Mouse (Mus musculus) MEL (cell line): ENCODE data around the gene Fktn.

Source experiments
- EP300 ChIP-seq, 2 experiments: IDR thresholded peaks; 2 replicates each; pipeline ENCODE4 v1.6.1; 2011; ENCODE audit warnings: improper control_type of control experiment in 2 of 2, low read length in 2 of 2, low read depth in 1 of 2, mild to moderate bottlenecking in 1 of 2
- POLR2A ChIP-seq, 2 experiments: IDR thresholded peaks; 2 replicates each; pipeline ENCODE4 v1.6.1; 2011 to 2012; ENCODE audit warnings: low read length in 2 of 2, mild to moderate bottlenecking in 2 of 2, control low read depth in 1 of 2, improper control_type of control experiment in 1 of 2, low read depth in 1 of 2, moderate library complexity in 1 of 2; ENCODE audit not compliant: control insufficient read depth in 1 of 2, insufficient read depth in 1 of 2, poor library complexity in 1 of 2
- ZKSCAN1 ChIP-seq: IDR thresholded peaks from 2 replicates; pipeline ENCODE4 v1.6.1; 2012; ENCODE audit warnings: low read depth, mild to moderate bottlenecking, inconsistent platforms, low read length, improper control_type of control experiment, moderate library complexity

- TF ChIP-seq POLR2A (IDR thresholded peaks at IDR 0.05; ENCODE audit: control insufficient read depth in 1 of 2, insufficient read depth in 1 of 2, low read depth in 1 of 2, low read length in 2 of 2, poor library complexity in 1 of 2) (no peak), EP300 (IDR thresholded peaks at IDR 0.05; ENCODE audit: low read depth in 1 of 2, low read length in 2 of 2) (no peak), ZKSCAN1 (no peak)
Measured at GRCm38 (mm10) chr4:53762501-53762900, 48.7 kb downstream of the Fktn start.
